Mouse (Mus musculus): ENCODE data around the gene Hdc. TPM values are rescaled to one million over a fixed set of nuclear protein-coding genes. Genes with fewer than 3 reads are reported as not detected.

The Hdc gene
- polyA plus RNA-seq, 1 experiment from 2014 or later = 0.84 TPM

GRCm38 (mm10) chr2:126607553-126608203 is 11.4 kb downstream of the Hdc start:
- ATAC-seq (ENCODE audit: insufficient number of reproducible peaks, low FRiP score, low TSS enrichment, low read depth) = no peak
- 77% methylated on average over 10 of the region's 10 CpGs for WGBS
- no peak overlapping the region for H3K27ac ChIP-seq (replicated peaks; ENCODE audit: low read depth, low read length)
- no peaks in the 10 kb centered on the region for H3K36me3 ChIP-seq (ENCODE audit: control insufficient read depth, insufficient read depth, low read length)
- H3K4me3 ChIP-seq (ENCODE audit: low read depth, low read length) = no peak overlapping the region
- no peaks in the 10 kb centered on the region for H3K9me3 ChIP-seq (ENCODE audit: control insufficient read depth, low read length)
- no peaks in the 10 kb centered on the region for H3K4me1 ChIP-seq (ENCODE audit: control insufficient read depth, insufficient read depth, low read length)
- no peak overlapping the region for H3K4me2 ChIP-seq (ENCODE audit: low read depth, severe bottlenecking)
- DNase-seq (ENCODE audit: low spot score) = no peak
- H3K9ac ChIP-seq (ENCODE audit: low read length) = no peak overlapping the region
- H3K27me3 ChIP-seq (ENCODE audit: control insufficient read depth, insufficient read depth, low read length) = no peaks in the 10 kb centered on the region

- DNase-seq (ENCODE audit: low spot score) (no peak), ATAC-seq (ENCODE audit: insufficient number of reproducible peaks, low FRiP score, low TSS enrichment, low read depth) (no peak)
- Histone ChIP-seq H3K4me2 (ENCODE audit: low read depth, severe bottlenecking) (no peak overlapping the region), H3K36me3 (ENCODE audit: control insufficient read depth, insufficient read depth, low read length) (no peaks in the 10 kb centered on the region), H3K4me3 (ENCODE audit: low read depth, low read length) (no peak overlapping the region), H3K9ac (ENCODE audit: low read length) (no peak overlapping the region), H3K9me3 (ENCODE audit: control insufficient read depth, low read length) (no peaks in the 10 kb centered on the region), H3K4me1 (ENCODE audit: control insufficient read depth, insufficient read depth, low read length) (no peaks in the 10 kb centered on the region), H3K27me3 (ENCODE audit: control insufficient read depth, insufficient read depth, low read length) (no peaks in the 10 kb centered on the region), H3K27ac (replicated peaks; ENCODE audit: low read depth, low read length) (no peak overlapping the region)
- WGBS = 73% methylated on average over 4 of the region's 4 CpGs
These were observed 12.4 kb downstream of the Hdc start for GRCm38 (mm10) chr2:126606688-126607062.

- no peaks in the 10 kb centered on the region for H3K4me1 ChIP-seq (ENCODE audit: control insufficient read depth, insufficient read depth, low read length)
- H3K27ac ChIP-seq (replicated peaks; ENCODE audit: low read depth, low read length) = no peak overlapping the region
- H3K4me3 ChIP-seq (ENCODE audit: low read depth, low read length) = no peak overlapping the region
- DNase-seq (ENCODE audit: low spot score) (no peak), ATAC-seq (ENCODE audit: insufficient number of reproducible peaks, low FRiP score, low TSS enrichment, low read depth) (no peak)
- H3K4me2 ChIP-seq (ENCODE audit: low read depth, severe bottlenecking) = no peak overlapping the region
- H3K36me3 ChIP-seq (ENCODE audit: control insufficient read depth, insufficient read depth, low read length) = no peaks in the 10 kb centered on the region
- H3K9ac ChIP-seq (ENCODE audit: low read length) = no peak overlapping the region
- 87% methylated on average over 15 of the region's 15 CpGs for WGBS
- H3K27me3 ChIP-seq (ENCODE audit: control insufficient read depth, insufficient read depth, low read length) = no peaks in the 10 kb centered on the region
- no peaks in the 10 kb centered on the region for H3K9me3 ChIP-seq (ENCODE audit: control insufficient read depth, low read length)
These were observed 12.9 kb downstream of the Hdc start for GRCm38 (mm10) chr2:126606061-126606687.

GRCm38 (mm10) chr2:126601918-126602600 is 17.0 kb downstream of the Hdc start:
- Histone ChIP-seq H3K36me3 (ENCODE audit: control insufficient read depth, insufficient read depth, low read length) (no peaks in the 10 kb centered on the region), H3K4me1 (ENCODE audit: control insufficient read depth, insufficient read depth, low read length) (no peaks in the 10 kb centered on the region), H3K27ac (replicated peaks; ENCODE audit: low read depth, low read length) (no peak overlapping the region), H3K9me3 (ENCODE audit: control insufficient read depth, low read length) (no peaks in the 10 kb centered on the region), H3K27me3 (ENCODE audit: control insufficient read depth, insufficient read depth, low read length) (no peaks in the 10 kb centered on the region), H3K9ac (ENCODE audit: low read length) (no peak overlapping the region), H3K4me3 (ENCODE audit: low read depth, low read length) (no peak overlapping the region), H3K4me2 (ENCODE audit: low read depth, severe bottlenecking) (no peak overlapping the region)
- no peak for DNase-seq (ENCODE audit: low spot score)
- no peak for ATAC-seq (ENCODE audit: insufficient number of reproducible peaks, low FRiP score, low TSS enrichment, low read depth)
- 88% methylated on average over 14 of the region's 14 CpGs for WGBS

GRCm38 (mm10) chr2:126600533-126600932 is 18.6 kb downstream of the Hdc start:
- Histone ChIP-seq H3K4me3 (ENCODE audit: low read depth, low read length) (no peak overlapping the region), H3K9ac (ENCODE audit: low read length) (no peak overlapping the region), H3K27me3 (ENCODE audit: control insufficient read depth, insufficient read depth, low read length) (no peaks in the 10 kb centered on the region), H3K4me1 (ENCODE audit: control insufficient read depth, insufficient read depth, low read length) (no peaks in the 10 kb centered on the region), H3K36me3 (ENCODE audit: control insufficient read depth, insufficient read depth, low read length) (no peaks in the 10 kb centered on the region), H3K9me3 (ENCODE audit: control insufficient read depth, low read length) (no peaks in the 10 kb centered on the region), H3K4me2 (ENCODE audit: low read depth, severe bottlenecking) (no peak overlapping the region), H3K27ac (replicated peaks; ENCODE audit: low read depth, low read length) (no peak overlapping the region)
- no peak for DNase-seq (ENCODE audit: low spot score)
- ATAC-seq (ENCODE audit: insufficient number of reproducible peaks, low FRiP score, low TSS enrichment, low read depth) = no peak
- WGBS = 88% methylated on average over 14 of the region's 14 CpGs

- H3K9me3 ChIP-seq (ENCODE audit: control insufficient read depth, low read length) = no peaks in the 10 kb centered on the region
- no peak overlapping the region for H3K9ac ChIP-seq (ENCODE audit: low read length)
- no peak for ATAC-seq (ENCODE audit: insufficient number of reproducible peaks, low FRiP score, low TSS enrichment, low read depth)
- no peaks in the 10 kb centered on the region for H3K27me3 ChIP-seq (ENCODE audit: control insufficient read depth, insufficient read depth, low read length)
- no peak overlapping the region for H3K4me2 ChIP-seq (ENCODE audit: low read depth, severe bottlenecking)
- 3% methylated on average over 3 of the region's 3 CpGs for WGBS
- H3K36me3 ChIP-seq (ENCODE audit: control insufficient read depth, insufficient read depth, low read length) = no peaks in the 10 kb centered on the region
- no peak overlapping the region for H3K4me3 ChIP-seq (ENCODE audit: low read depth, low read length)
- DNase-seq (ENCODE audit: low spot score) = peak; percentile 42
- H3K4me1 ChIP-seq (ENCODE audit: control insufficient read depth, insufficient read depth, low read length) = no peaks in the 10 kb centered on the region
- H3K27ac ChIP-seq (replicated peaks; ENCODE audit: low read depth, low read length) = no peak overlapping the region
These were observed 20.1 kb downstream of the Hdc start for GRCm38 (mm10) chr2:126599005-126599404.

- Histone ChIP-seq H3K9ac (ENCODE audit: low read length) (no peak overlapping the region), H3K27ac (replicated peaks; ENCODE audit: low read depth, low read length) (no peak overlapping the region), H3K4me1 (ENCODE audit: control insufficient read depth, insufficient read depth, low read length) (no peaks in the 10 kb centered on the region), H3K9me3 (ENCODE audit: control insufficient read depth, low read length) (no peaks in the 10 kb centered on the region), H3K27me3 (ENCODE audit: control insufficient read depth, insufficient read depth, low read length) (no peaks in the 10 kb centered on the region), H3K36me3 (ENCODE audit: control insufficient read depth, insufficient read depth, low read length) (no peaks in the 10 kb centered on the region), H3K4me2 (ENCODE audit: low read depth, severe bottlenecking) (no peak overlapping the region), H3K4me3 (ENCODE audit: low read depth, low read length) (no peak overlapping the region)
- 40% methylated on average over 2 of the region's 2 CpGs for WGBS
- DNase-seq (ENCODE audit: low spot score) = no peak
- no peak for ATAC-seq (ENCODE audit: insufficient number of reproducible peaks, low FRiP score, low TSS enrichment, low read depth)
These were observed 20.7 kb downstream of the Hdc start for GRCm38 (mm10) chr2:126598359-126598758.

GRCm38 (mm10) chr2:126597279-126598241 is 21.5 kb downstream of the Hdc start:
- Histone ChIP-seq H3K27ac (replicated peaks; ENCODE audit: low read depth, low read length) (no peak overlapping the region), H3K9me3 (ENCODE audit: control insufficient read depth, low read length) (no peaks in the 10 kb centered on the region), H3K4me1 (ENCODE audit: control insufficient read depth, insufficient read depth, low read length) (no peaks in the 10 kb centered on the region), H3K27me3 (ENCODE audit: control insufficient read depth, insufficient read depth, low read length) (no peaks in the 10 kb centered on the region), H3K36me3 (ENCODE audit: control insufficient read depth, insufficient read depth, low read length) (no peaks in the 10 kb centered on the region), H3K9ac (ENCODE audit: low read length) (no peak overlapping the region), H3K4me2 (ENCODE audit: low read depth, severe bottlenecking) (no peak overlapping the region), H3K4me3 (ENCODE audit: low read depth, low read length) (no peak overlapping the region)
- no peak for ATAC-seq (ENCODE audit: insufficient number of reproducible peaks, low FRiP score, low TSS enrichment, low read depth)
- DNase-seq (ENCODE audit: low spot score) = no peak
- 86% methylated on average over 20 of the region's 20 CpGs for WGBS

All from limb, embryonic 11.5 days (tissue).